Mouse (Mus musculus) cerebellum, adult 9-10 months (tissue): ENCODE data around the gene Tm4sf5.

Experiments used
- DNase-seq: peaks from one replicate; pipeline ENCODE4 v3.0.0; 2022

Gene Tm4sf5

GRCm38 (mm10) chr11:70553940-70554339 lies 48.9 kb downstream of the Tm4sf5 start:
- DNase-seq, result no peak

GRCm38 (mm10) chr11:70557545-70557944 lies 52.5 kb downstream of the Tm4sf5 start:
- DNase-seq, result no peak
